Mouse (Mus musculus) bone marrow macrophage, adult 2 months (primary cell): ENCODE measurements at regions not wholly inside any gene's neighbourhood (a gene's known extent, or its start where the extent isn't known, plus 50 kb on each side); places are given as distances from the start of the nearest gene placed in this dataset.
"Not testable (repeated sequence)": the region's sequence is repeated elsewhere in the genome, so short reads cannot be mapped to it uniquely, and the experiment has no call there.

Experiments
- H3K27ac ChIP-seq: 2 replicates; pipeline ENCODE4 v1.5.1; 2012; ENCODE audit warnings: low read depth, low read length; ENCODE audit not compliant: insufficient read depth
- H3K4me1 ChIP-seq: 2 replicates; pipeline ENCODE4 v1.6.1; 2012; ENCODE audit warnings: low read length; ENCODE audit not compliant: control insufficient read depth, insufficient read depth
- H3K4me3 ChIP-seq: 2 replicates; pipeline ENCODE4 v1.5.1; 2012; ENCODE audit warnings: mild to moderate bottlenecking, low read length, moderate library complexity; ENCODE audit not compliant: insufficient read depth
- CTCF ChIP-seq: IDR thresholded peaks from 2 replicates; pipeline ENCODE4 v1.5.1; 2012; ENCODE audit warnings: low read depth, mild to moderate bottlenecking, low read length, moderate library complexity
- POLR2A ChIP-seq: IDR thresholded peaks from 2 replicates; pipeline ENCODE4 v1.6.1; 2012; ENCODE audit warnings: mild to moderate bottlenecking, low read depth, low read length, borderline replicate concordance

DNA sequence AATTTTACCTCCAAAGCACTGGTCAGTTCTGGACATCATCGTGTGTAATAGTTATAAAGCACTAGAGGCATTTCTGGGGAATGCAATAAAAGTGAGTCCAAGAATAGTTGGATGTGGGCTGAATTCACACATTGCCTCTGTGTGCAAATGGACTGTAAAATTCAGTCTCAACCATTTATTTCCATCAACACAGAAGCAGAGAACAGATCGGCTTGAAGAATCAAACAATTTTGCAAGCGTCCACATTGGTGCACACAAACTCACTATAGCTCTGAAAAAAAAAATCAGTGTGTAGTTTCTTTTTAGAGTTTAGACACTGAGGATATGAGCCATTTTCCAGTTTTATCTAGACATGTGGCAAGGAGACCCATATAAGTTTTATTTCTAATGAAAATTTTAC, 208.9 kb upstream of the Slc7a11 start:
- Histone ChIP-seq H3K27ac (no peak overlapping the region), H3K4me3 (no peak overlapping the region), H3K4me1 (no peaks in the 10 kb centered on the region)
- TF ChIP-seq POLR2A: no peak

DNA sequence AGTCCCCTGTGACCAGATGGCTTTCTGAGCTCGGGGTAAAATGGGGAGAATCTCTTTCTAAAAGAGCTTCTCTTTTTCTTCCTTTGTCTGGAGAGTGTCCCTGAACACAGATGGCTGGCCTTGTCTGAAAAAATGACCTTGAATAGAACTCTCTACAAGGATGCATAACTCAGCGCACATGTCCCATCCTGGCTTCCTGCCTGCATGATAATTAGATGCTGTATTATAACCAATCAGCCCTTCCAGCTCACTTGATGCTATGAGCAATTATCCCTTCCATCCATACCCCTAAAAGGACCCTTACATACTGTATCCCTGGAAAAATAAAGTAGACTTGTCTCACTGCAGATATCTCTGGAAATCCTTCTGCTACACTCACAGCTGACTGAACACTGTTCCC, 199.7 kb upstream of the Slc7a11 start:
- Histone ChIP-seq H3K4me3 (no peak overlapping the region), H3K27ac (no peak overlapping the region), H3K4me1 (no peaks in the 10 kb centered on the region)
- TF ChIP-seq POLR2A (no peak), CTCF (no peak)

DNA sequence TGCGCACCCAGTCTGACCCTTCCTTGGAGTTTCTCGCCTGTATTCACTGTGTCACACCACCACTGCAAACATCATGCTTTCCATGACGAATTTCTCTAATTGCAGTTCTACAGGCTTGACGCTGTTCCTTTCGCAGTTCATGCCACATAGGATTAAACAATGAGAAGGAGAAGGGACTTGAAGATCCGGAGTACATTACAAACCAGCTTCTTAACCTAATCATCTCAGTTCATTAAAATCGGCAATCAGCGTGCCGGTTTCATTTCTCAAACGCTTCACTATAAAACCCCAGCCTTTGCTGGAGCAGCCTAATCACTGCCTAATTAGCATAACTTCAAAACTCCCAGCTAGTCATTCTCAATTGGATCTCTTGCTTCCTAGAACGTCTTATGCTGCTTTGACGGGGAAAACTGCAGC, 196.5 kb upstream of the Slc7a11 start:
- H3K4me3 ChIP-seq: no peak overlapping the region
- H3K27ac ChIP-seq: no peak overlapping the region
- no peaks in the 10 kb centered on the region for H3K4me1 ChIP-seq
- TF ChIP-seq CTCF: no peak

DNA sequence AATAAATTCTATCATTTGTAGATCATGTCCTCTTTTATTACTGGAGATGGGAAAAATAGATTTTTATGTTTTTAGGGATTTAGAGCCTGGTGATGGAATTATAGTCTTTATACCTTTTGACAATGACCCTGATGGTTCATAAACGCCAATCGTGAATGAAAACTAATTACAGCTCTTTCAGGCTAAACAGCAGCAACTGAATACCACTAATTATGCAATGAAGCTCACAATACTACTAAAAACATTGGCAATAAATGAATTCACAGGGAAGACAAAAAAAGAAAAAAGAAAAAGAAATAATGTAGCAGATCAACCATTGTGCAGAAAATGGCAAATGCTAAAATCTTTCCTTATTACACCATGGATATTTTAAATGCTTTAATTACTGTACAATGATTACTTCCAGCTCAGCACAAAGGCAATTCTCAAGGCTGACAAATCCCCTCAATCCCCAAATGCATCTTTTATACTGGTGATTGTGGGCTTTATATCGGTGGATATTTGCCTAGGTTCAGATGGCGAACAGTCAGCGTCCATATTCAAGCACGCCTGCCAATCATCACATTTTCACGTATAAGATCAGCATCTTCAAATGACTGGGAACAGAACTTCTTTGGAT, 191.2 kb upstream of the Slc7a11 start:
- H3K27ac ChIP-seq: no peak overlapping the region
- TF ChIP-seq CTCF (no peak), POLR2A (no peak)
- no peak overlapping the region for H3K4me3 ChIP-seq
- H3K4me1 ChIP-seq: peaks cover 4% of the 10 kb centered on the region

DNA sequence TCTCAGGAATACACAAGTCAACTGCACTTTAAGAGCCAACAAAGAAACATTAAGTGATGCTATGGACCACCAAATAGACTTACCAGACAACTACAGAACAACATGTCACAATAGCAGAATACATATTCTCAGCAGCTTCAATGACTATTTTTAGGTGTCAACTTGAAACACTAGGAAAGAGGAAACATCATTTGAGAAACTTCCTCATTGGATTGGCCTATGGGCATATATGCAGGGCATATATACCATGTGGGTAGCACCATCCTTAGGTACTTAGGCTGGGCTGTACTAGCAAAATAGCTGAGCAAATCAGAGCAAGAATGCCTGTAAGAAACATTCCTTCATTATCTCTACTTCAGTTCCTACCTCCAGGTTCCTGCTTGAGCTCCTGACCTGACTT, 187.9 kb upstream of the Slc7a11 start:
- H3K27ac ChIP-seq: no peak overlapping the region
- peaks cover 15% of the 10 kb centered on the region for H3K4me1 ChIP-seq
- TF ChIP-seq POLR2A (no peak), CTCF (no peak)
- H3K4me3 ChIP-seq: no peak overlapping the region

DNA sequence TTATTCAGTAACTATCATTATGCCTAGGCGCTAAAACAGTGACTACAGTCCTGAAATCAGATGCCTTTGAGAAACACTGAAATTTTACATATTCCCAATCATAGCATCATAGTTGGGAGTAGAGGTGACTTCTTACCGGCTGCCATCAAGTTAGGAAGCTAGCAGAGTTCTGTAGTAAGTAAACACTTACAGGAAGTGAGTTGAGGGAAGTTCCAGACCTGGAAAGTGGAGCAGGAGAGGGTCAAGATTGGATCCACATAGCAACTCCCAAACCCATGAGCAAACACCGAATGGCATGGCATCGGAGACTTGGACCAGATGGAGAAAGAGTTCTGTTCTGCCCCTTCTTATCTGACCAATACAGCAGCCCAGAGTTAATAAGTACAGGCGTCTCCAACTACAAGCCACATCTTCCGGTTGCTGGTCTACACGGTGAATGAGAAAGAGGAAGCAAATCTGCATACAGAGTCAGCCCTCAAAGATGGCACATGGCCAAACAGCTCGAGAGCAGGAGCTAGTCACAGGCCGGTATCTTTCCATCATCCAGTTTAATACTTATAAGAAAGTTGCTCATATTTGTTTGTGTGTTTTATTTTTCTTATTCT, 184.8 kb upstream of the Slc7a11 start:
- no peak for TF ChIP-seq CTCF
- TF ChIP-seq POLR2A: no peak
- Histone ChIP-seq H3K4me1 (peaks cover 15% of the 10 kb centered on the region), H3K4me3 (peak overlapping the region; percentile 47), H3K27ac (peak overlapping the region; percentile 62)

DNA sequence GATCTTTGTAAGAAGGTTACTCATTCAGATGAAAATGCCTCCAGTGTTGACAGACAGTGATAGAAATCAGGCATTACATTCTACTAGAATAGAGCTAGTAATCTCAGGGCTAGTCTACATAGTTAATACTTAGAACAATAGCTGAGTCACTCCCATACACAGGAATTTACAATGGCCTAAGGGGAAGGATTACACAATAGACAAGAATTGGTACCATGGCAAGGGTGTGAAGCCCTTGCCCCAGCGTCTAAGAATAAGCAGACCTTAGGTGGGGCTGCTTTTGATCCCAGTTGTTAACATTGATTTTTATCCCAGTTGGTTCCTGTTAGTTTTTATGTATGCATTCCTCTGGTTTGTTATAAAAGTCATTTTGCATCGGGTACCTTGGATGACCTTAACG, 177.8 kb upstream of the Slc7a11 start:
- not testable (repeated sequence) for H3K4me3 ChIP-seq

DNA sequence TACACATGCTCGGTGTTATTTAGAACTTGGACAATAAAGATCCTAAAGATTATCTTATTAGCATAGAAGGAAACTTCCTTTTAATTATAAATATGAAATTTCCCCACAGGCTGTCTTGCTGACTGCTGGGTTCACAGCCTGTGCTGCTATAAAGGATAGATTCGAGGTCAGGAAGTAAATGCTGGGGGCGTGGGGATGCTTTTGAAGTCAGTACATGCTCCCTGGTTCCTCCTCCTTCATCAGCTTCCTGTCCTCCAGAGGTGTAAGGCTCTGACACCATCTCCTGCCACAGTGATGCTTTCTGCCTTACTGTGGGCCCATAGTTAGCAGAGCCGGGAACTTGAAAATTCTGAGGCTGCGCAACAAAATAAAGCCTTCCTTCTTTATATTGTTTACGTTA, 175.6 kb upstream of the Slc7a11 start:
- TF ChIP-seq CTCF: no peak
- TF ChIP-seq POLR2A: no peak
- Histone ChIP-seq H3K27ac (no peak overlapping the region), H3K4me3 (no peak overlapping the region), H3K4me1 (peaks cover 28% of the 10 kb centered on the region)

More for the DNA sequence above, 177.8 kb upstream of the Slc7a11 start:
- peaks cover 18% of the 10 kb centered on the region for H3K4me1 ChIP-seq
- H3K27ac ChIP-seq: not testable (repeated sequence)

DNA sequence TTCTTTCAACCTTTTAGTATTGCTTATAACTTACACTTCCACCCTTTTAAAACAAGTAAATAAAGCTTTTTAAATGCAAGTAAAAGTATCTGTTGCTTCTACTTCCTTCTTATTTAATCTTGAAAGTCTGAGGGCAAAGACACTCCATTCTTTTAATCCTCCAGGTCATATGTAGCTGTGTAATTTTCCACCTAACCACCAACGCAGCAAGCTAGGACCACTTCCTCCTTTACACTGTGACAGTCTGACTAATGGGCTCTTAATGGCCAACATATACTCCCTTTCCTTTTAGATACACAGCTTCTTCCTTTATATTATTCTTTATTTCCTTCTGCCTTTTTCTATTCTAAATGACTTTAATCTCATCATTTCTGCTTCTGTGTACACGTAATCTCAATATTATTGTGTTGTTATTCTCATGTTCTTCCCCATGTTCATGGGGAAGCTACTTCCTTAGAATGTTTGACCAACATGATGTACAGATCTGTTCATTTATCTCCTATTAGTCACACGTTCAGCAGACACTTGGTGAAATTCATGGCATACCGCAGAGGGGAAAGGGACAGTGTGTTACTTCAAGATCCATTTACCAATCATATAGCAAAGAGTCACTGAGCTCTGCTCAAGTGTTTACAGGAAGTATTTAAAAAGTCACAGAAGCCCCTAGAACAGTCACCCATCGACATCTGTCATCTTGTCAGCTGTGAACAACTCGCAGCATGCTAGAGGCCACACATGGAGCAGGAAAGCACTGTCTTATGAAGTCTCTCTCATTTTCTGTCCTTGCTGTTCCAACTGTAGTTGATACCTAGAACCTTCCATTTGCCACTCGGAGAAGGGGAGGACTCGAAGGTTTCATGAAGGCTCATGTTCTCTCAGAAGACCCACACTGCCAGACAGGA, 172.2 kb upstream of the Slc7a11 start:
- H3K4me3 ChIP-seq: no peak overlapping the region
- H3K27ac ChIP-seq: 0 out of 2 replicates have a peak overlapping the region, but pooled peaks have one; percentile 1
- TF ChIP-seq POLR2A (no peak), CTCF (no peak)
- H3K4me1 ChIP-seq: peaks cover 27% of the 10 kb centered on the region

DNA sequence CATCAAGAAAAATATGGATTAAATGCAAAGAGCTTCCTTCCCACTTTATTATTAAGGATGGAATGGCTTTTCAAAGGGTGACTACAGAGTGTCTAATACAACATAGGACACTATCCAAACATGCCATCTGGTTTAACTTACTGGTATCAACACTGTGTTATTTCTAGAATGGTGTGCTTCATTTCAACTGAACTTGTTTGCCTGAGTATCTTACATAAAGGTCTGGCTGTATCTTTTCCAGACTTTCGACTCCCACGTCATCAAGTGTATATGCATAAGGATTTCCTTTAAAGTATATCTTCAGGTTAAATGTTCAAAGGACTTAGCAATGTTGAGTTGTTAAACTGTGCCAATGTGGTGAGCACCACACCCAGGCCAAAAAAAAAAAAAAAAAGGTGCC, 169.6 kb upstream of the Slc7a11 start:
- peaks cover 25% of the 10 kb centered on the region for H3K4me1 ChIP-seq
- no peak overlapping the region for H3K27ac ChIP-seq
- TF ChIP-seq CTCF (no peak), POLR2A (no peak)
- no peak overlapping the region for H3K4me3 ChIP-seq
